Comparison of ENCODE assay signal across 19 mouse cellular contexts in the genomic region with DNA sequence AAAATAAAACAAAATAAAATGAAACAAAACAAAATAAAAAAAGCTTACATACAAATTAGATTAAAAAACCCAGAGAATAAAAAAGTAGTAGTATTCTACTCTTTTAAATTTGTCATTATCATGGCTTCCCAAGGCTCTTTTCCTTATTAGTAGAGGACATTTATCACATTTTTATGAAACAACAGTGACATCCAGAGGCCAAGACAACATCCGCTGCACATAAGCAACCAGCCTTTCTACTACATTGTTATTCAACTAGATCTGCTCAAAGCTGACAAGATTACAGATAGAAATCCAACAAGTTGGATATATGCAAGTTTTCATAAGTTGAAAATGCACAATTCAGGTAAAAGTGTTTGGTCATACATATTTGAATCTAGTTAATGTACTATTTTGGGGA. TPM values are rescaled to one million over a fixed set of nuclear protein-coding genes. Genes with fewer than 3 reads are reported as not detected.
DNase-seq lines count a peak whose midpoint lies in the region; ATAC-seq and TF ChIP-seq lines count a peak whose summit lies in the region.
"Had no signal": no experiment of that assay in that cellular context is flagged by ENCODE, and none has a peak within 500 bp of the region (broad histone marks: within the 10 kb centered on the region; RNA-seq: fewer than 3 reads in every experiment).

No protein-coding gene starts in this region.

- no peak overlapping the region for H3K9ac ChIP-seq in hindbrain, embryonic 14.5 days
- no peak overlapping the region for H3K9ac ChIP-seq in hindbrain, embryonic 13.5 days
- H3K9ac ChIP-seq: heart, embryonic 15.5 days; hindbrain, embryonic 12.5 days; liver, embryonic 12.5 days had no signal

- H3K36me3 ChIP-seq in hindbrain, embryonic 14.5 days (replicated peaks; ENCODE audit: control insufficient read depth, insufficient read depth) = peaks cover 17% of the 10 kb centered on the region
- H3K36me3 ChIP-seq in hindbrain, embryonic 13.5 days = peaks cover 19% of the 10 kb centered on the region

- no peak for ATAC-seq in hindbrain, embryonic 14.5 days (ENCODE audit: low FRiP score)
- no peak for ATAC-seq in hindbrain, embryonic 13.5 days (ENCODE audit: low FRiP score)
- ATAC-seq: liver, embryonic 12.5 days; lung, postnatal 0 days; Patski had no signal

- no peak for TF ChIP-seq POLR2A in brain, embryonic 14.5 days (IDR thresholded peaks at IDR 0.05; ENCODE audit: borderline replicate concordance, extremely low read depth, insufficient read depth, insufficient read length, poor library complexity, severe bottlenecking)

- no peak overlapping the region for H3K4me2 ChIP-seq in hindbrain, embryonic 14.5 days (replicated peaks)
- no peak overlapping the region for H3K4me2 ChIP-seq in hindbrain, embryonic 13.5 days
- H3K4me2 ChIP-seq: heart, embryonic 15.5 days; hindbrain, embryonic 12.5 days; liver, embryonic 12.5 days had no signal

- no peak overlapping the region for H3K4me3 ChIP-seq in hindbrain, embryonic 14.5 days (replicated peaks; ENCODE audit: low read length)
- H3K4me3 ChIP-seq in hindbrain, embryonic 13.5 days = no peak overlapping the region
- H3K4me3 ChIP-seq: heart, embryonic 15.5 days; hindbrain, embryonic 12.5 days; liver, embryonic 12.5 days; megakaryocyte, embryonic 14.5 days had no signal

- DNase-seq in cerebellum, postnatal 10 days = peak; percentile 8 to 36
- DNase-seq in cerebellum, adult 11 months = no peak
- DNase-seq in hindbrain, embryonic 14.5 days (ENCODE audit: low spot score) = peak; percentile 69
- peak; percentile 14 to 15 for DNase-seq in left cerebral cortex, postnatal 14 days (ENCODE audit: low spot score in 2 of 2)
- DNase-seq in left cerebral cortex, postnatal 10 days (ENCODE audit: extremely low spot score in 1 of 2, low spot score in 2 of 2) = no peak
- DNase-seq in brain, embryonic 14.5 days (ENCODE audit: low read depth) = peak; percentile 67
- no peak for DNase-seq in urinary bladder, postnatal 4 days (ENCODE audit: low spot score in 2 of 2)
- DNase-seq: cerebellum, adult 8-10 months; kidney, adult 11 months; left cerebral cortex, postnatal 4 days; right cerebral cortex, postnatal 14 days; thymus, postnatal 4 days had no signal

- peak; percentile 19; the same call in 1 of the 2 replicates for TF ChIP-seq CTCF in brain, embryonic 14.5 days (IDR thresholded peaks at IDR 0.05; ENCODE audit: borderline replicate concordance, extremely low read depth, insufficient read depth, insufficient read length)

- no peak overlapping the region for H3K27ac ChIP-seq in hindbrain, embryonic 14.5 days
- no peak overlapping the region for H3K27ac ChIP-seq in hindbrain, embryonic 13.5 days
- H3K27ac ChIP-seq: heart, embryonic 15.5 days; hindbrain, embryonic 12.5 days; liver, embryonic 12.5 days had no signal

- intact Hi-C loops in left cerebral cortex, postnatal 14 days (cut with DNase I) = no loop called here
- intact Hi-C loops in left cerebral cortex, postnatal 10 days (cut with DNase I) = loop anchor here (5.0 kb wide), 1 partner anchor 730 kb away; no protein-coding TSS in a partner anchor

- no peaks in the 10 kb centered on the region for H3K27me3 ChIP-seq in hindbrain, embryonic 14.5 days (ENCODE audit: control insufficient read depth, insufficient read depth, low read length)
- H3K27me3 ChIP-seq in hindbrain, embryonic 13.5 days = no peaks in the 10 kb centered on the region
- H3K27me3 ChIP-seq: heart, embryonic 15.5 days; hindbrain, embryonic 12.5 days; liver, embryonic 12.5 days; megakaryocyte, embryonic 14.5 days; Patski had no signal

- H3K9me3 ChIP-seq in hindbrain, embryonic 14.5 days (ENCODE audit: control insufficient read depth, low read length) = no peaks in the 10 kb centered on the region
- no peaks in the 10 kb centered on the region for H3K9me3 ChIP-seq in hindbrain, embryonic 13.5 days
- H3K9me3 ChIP-seq: heart, embryonic 15.5 days; hindbrain, embryonic 12.5 days; liver, embryonic 12.5 days; megakaryocyte, embryonic 14.5 days had no signal

- WGBS in hindbrain, embryonic 14.5 days = 88% methylated on average over 1 of the region's 1 CpGs
- WGBS in hindbrain, embryonic 13.5 days = 89% methylated on average over 1 of the region's 1 CpGs

- no peaks in the 10 kb centered on the region for H3K4me1 ChIP-seq in hindbrain, embryonic 14.5 days (replicated peaks; ENCODE audit: control insufficient read depth, insufficient read depth, low read length)
- H3K4me1 ChIP-seq in hindbrain, embryonic 13.5 days (replicated peaks) = no peaks in the 10 kb centered on the region
- H3K4me1 ChIP-seq: heart, embryonic 15.5 days; hindbrain, embryonic 12.5 days; liver, embryonic 12.5 days; megakaryocyte, embryonic 14.5 days had no signal

RNA-seq across cellular contexts. Expression of a gene that starts 56.4 kb away (rescaled TPM):
- 30.9 and 31.6 TPM in 2 replicates for polyA plus RNA-seq in hindbrain, embryonic 14.5 days (2014; fragmentation: Nextera tagmentation; extraction: Ambion mirVana)
- 28.4 and 34.4 TPM in 2 replicates for polyA plus RNA-seq in hindbrain, embryonic 13.5 days (2015; fragmentation: Nextera tagmentation; extraction: Ambion mirVana)
- 10 to 100 TPM; 14.1 to 17.5 TPM for total RNA-seq in left cerebral cortex, postnatal 14 days (2021)
- total RNA-seq in left cerebral cortex, postnatal 10 days (2021) = 10 to 100 TPM; 13.4 to 15.1 TPM
- polyA plus RNA-seq in brain, embryonic 14.5 days (2012; rRNA removed) = 24.3 and 29.0 TPM in 2 replicates

Comparison
In these comparisons a context has a peak if more than half of its experiments do, and no peak if none do; other contexts are left out.
1. DNase-seq: peak in cerebellum, postnatal 10 days (2 of 2), hindbrain, embryonic 14.5 days (single experiment), left cerebral cortex, postnatal 14 days (2 of 2) and brain, embryonic 14.5 days (single experiment); none in cerebellum, adult 11 months (single experiment), left cerebral cortex, postnatal 10 days (0 of 2) and urinary bladder, postnatal 4 days (0 of 2).